Mouse (Mus musculus) forebrain, postnatal 0 days (tissue): ENCODE measurements around the gene Arhgap31. TPM values are rescaled to one million over a fixed set of nuclear protein-coding genes. Genes with fewer than 3 reads are reported as not detected.

Source experiments
- ATAC-seq: fragments of 200-750 bp; cut with Nextera tagmentation; 2 replicates; pipeline ENCODE4 v1.8.0; 2017; ENCODE audit warnings: mild to moderate bottlenecking, moderate library complexity
- DNase-seq: peaks from one replicate; pipeline ENCODE4 v3.0.0-alpha.2; 2015
- H3K27ac ChIP-seq: fragments of 300-500 bp; sonication (generic); 2 replicates; pipeline ENCODE4 v1.5.1; 2014; ENCODE audit warnings: low read depth, mild to moderate bottlenecking, antibody characterized with exemption, low read length, moderate library complexity, mixed read lengths
- H3K27me3 ChIP-seq: fragments of 300-500 bp; sonication (generic); 2 replicates; pipeline ENCODE4 v1.6.1; 2014; ENCODE audit warnings: mild to moderate bottlenecking, low read length, mixed read lengths; ENCODE audit not compliant: insufficient read depth
- H3K36me3 ChIP-seq: fragments of 300-500 bp; sonication (generic); 2 replicates; pipeline ENCODE4 v1.6.1; 2014; ENCODE audit warnings: mild to moderate bottlenecking, moderate library complexity; ENCODE audit not compliant: insufficient read depth
- H3K4me1 ChIP-seq: fragments of 300-500 bp; sonication (generic); 2 replicates; pipeline ENCODE4 v1.6.1; 2014; ENCODE audit warnings: antibody characterized with exemption; ENCODE audit not compliant: insufficient read depth
- H3K4me2 ChIP-seq: fragments of 300-500 bp; sonication (generic); 2 replicates; pipeline ENCODE4 v1.6.1; 2014; ENCODE audit warnings: low read depth, mild to moderate bottlenecking, moderate library complexity
- H3K4me3 ChIP-seq: fragments of 300-500 bp; sonication (generic); 2 replicates; pipeline ENCODE4 v1.5.1; 2014; ENCODE audit warnings: low read depth, low read length, mixed read lengths
- H3K9ac ChIP-seq: fragments of 300-500 bp; sonication (generic); 2 replicates; pipeline ENCODE4 v1.6.1; 2014; ENCODE audit warnings: mild to moderate bottlenecking
- H3K9me3 ChIP-seq: fragments of 300-500 bp; sonication (generic); 2 replicates; pipeline ENCODE4 v1.6.1; 2016; ENCODE audit warnings: low read length
- CTCF ChIP-seq: sonication (generic); IDR thresholded peaks from 2 replicates; pipeline ENCODE4 v1.5.1; 2016; ENCODE audit warnings: antibody characterized with exemption, control low read depth, low read depth
- WGBS: fragments of 180-500 bp; shearing (Covaris S2); extraction: QIAGEN DNeasy Blood & Tissue Kit; methylation state at CpG from one replicate; pipeline ENCODE4 v1.1.7; 2014; 5-methylcytosine and 5-hydroxymethylcytosine counted together
- polyA plus RNA-seq: library from polyadenylated mRNA; unstranded; fragments of >200 nt; fragmentation: Nextera tagmentation; extraction: Ambion mirVana; gene quantifications from 2 replicates; pipeline ENCODE4 v1.2.1, GENCODE M21; 2015
- total RNA-seq: library from RNA; depleted of rRNA; stranded (reverse); fragments of >200 nt; gene quantifications from 2 replicates; pipeline ENCODE4 v1.2.3, GENCODE M21; 2014; rRNA removed

Gene Arhgap31
- total and polyA plus RNA-seq, 2 experiments from 2014 or later, result 2.4 to 9.6 TPM

GRCm38 (mm10) chr16:38549479-38550396, 163.3 kb downstream of the Arhgap31 start, which contains the start of gene Poglut1:
Gene Poglut1, minus strand, starts transcription at chr16:38550258.
- ATAC-seq (peak; percentile 99), DNase-seq (peak; percentile 91)
- Histone ChIP-seq H3K36me3 (0 out of 2 replicates have a peak, but pooled peaks cover 6% of the 10 kb centered on the region), H3K4me1 (peaks cover 14% of the 10 kb centered on the region), H3K4me3 (peak within 1 kb of the TSS; percentile 98), H3K4me2 (peak within 1 kb of the TSS; percentile 72), H3K27me3 (peaks cover 6% of the 10 kb centered on the region; the same call in 1 of the 2 replicates), H3K9me3 (no peaks in the 10 kb centered on the region), H3K27ac (peak within 1 kb of the TSS; percentile 87), H3K9ac (peak within 1 kb of the TSS; percentile 98)
- TF ChIP-seq CTCF, result 0 out of 2 replicates have a peak, but pooled peaks have one; percentile 11
- 2% methylated on average over 54 of the region's 54 CpGs for WGBS

Other genes with a start within 250 kb of the Arhgap31 start
- 30.3 and 34.3 TPM in 2 replicates for gene Timmdc1, start 190.6 kb downstream of the Arhgap31 start, total RNA-seq
- gene Timmdc1, start 190.6 kb downstream of the Arhgap31 start, polyA plus RNA-seq, result 22.2 and 27.2 TPM in 2 replicates
- 38.4 and 47.5 TPM in 2 replicates for gene Poglut1, start 163.0 kb downstream of the Arhgap31 start, total RNA-seq
- gene Poglut1, start 163.0 kb downstream of the Arhgap31 start, polyA plus RNA-seq, result 29.8 and 36.5 TPM in 2 replicates
- 12.1 and 16.2 TPM in 2 replicates for gene Tmem39a, start 154.6 kb downstream of the Arhgap31 start, total RNA-seq
- 14.4 and 16.2 TPM in 2 replicates for gene Tmem39a, start 154.6 kb downstream of the Arhgap31 start, polyA plus RNA-seq
- gene B4galt4, start 29.0 kb upstream of the Arhgap31 start, total RNA-seq, result 25.0 and 32.9 TPM in 2 replicates
- gene B4galt4, start 29.0 kb upstream of the Arhgap31 start, polyA plus RNA-seq, result 26.6 and 27.3 TPM in 2 replicates
- gene Upk1b, start 87.1 kb upstream of the Arhgap31 start, total RNA-seq, result 0.15 and 1.3 TPM in 2 replicates
- gene Upk1b, start 87.1 kb upstream of the Arhgap31 start, polyA plus RNA-seq, result 0.57 and 0.62 TPM in 2 replicates
- not detected in 2 replicates for gene 4930435E12Rik, start 115.5 kb upstream of the Arhgap31 start, total RNA-seq
- gene 4930435E12Rik, start 115.5 kb upstream of the Arhgap31 start, polyA plus RNA-seq, result not detected in 2 replicates
- 10.8 and 12.2 TPM in 2 replicates for gene Igsf11, start 179.4 kb upstream of the Arhgap31 start, total RNA-seq
- 1.8 and 2.6 TPM in 2 replicates for gene Igsf11, start 179.4 kb upstream of the Arhgap31 start, polyA plus RNA-seq